In genomic region chr11:116671845-116672434, GRCm38 (mm10) we compare ENCODE assay signal across 8 mouse cellular contexts. TPM values are rescaled to one million over a fixed set of nuclear protein-coding genes. Genes with fewer than 3 reads are reported as not detected.
DNase-seq lines count a peak whose midpoint lies in the region; ATAC-seq lines count a peak whose summit lies in the region.

No protein-coding gene starts in this region.

- H3K9ac ChIP-seq in limb, embryonic 12.5 days (replicated peaks): peak overlapping the region; percentile 92
- H3K9ac ChIP-seq in stomach, embryonic 14.5 days (replicated peaks; ENCODE audit: low read depth, low read length): peak overlapping the region; percentile 92

- H3K4me2 ChIP-seq in limb, embryonic 12.5 days: peak overlapping the region; percentile 67
- peak overlapping the region; percentile 76 for H3K4me2 ChIP-seq in stomach, embryonic 14.5 days (replicated peaks; ENCODE audit: low read depth, low read length)

- under 1% methylated on average over 24 of the region's 24 CpGs for WGBS in limb, embryonic 12.5 days
- 0% methylated on average over 24 of the region's 24 CpGs for WGBS in stomach, embryonic 14.5 days

- H3K36me3 ChIP-seq in limb, embryonic 12.5 days: peaks cover 44% of the 10 kb centered on the region
- peaks cover 40% of the 10 kb centered on the region for H3K36me3 ChIP-seq in stomach, embryonic 14.5 days (ENCODE audit: control insufficient read depth, insufficient read depth, low read length)

- H3K27me3 ChIP-seq in limb, embryonic 12.5 days: no peaks in the 10 kb centered on the region; the same call in 1 of the 2 replicates
- no peaks in the 10 kb centered on the region for H3K27me3 ChIP-seq in stomach, embryonic 14.5 days (ENCODE audit: control insufficient read depth, insufficient read depth, low read length)

- H3K9me3 ChIP-seq in limb, embryonic 12.5 days: no peaks in the 10 kb centered on the region
- no peaks in the 10 kb centered on the region for H3K9me3 ChIP-seq in stomach, embryonic 14.5 days (ENCODE audit: control insufficient read depth, low read depth, low read length)

- peak; percentile 46 for DNase-seq in cerebellum, adult 9-10 months
- no peak for DNase-seq in cerebellum, postnatal 25 days
- peak; percentile 25 for DNase-seq in thymus, postnatal 14 days
- no peak for DNase-seq in thymus, postnatal 25 days
- DNase-seq in spleen, postnatal 4 days (ENCODE audit: low spot score in 2 of 2): no peak
- no peak for DNase-seq in frontal cortex, adult 2 months (ENCODE audit: extremely low spot score in 1 of 2, low spot score in 1 of 2)

- peak overlapping the region; percentile 50; the same call in 1 of the 2 replicates for H3K27ac ChIP-seq in limb, embryonic 12.5 days
- H3K27ac ChIP-seq in stomach, embryonic 14.5 days (ENCODE audit: low read length): peak overlapping the region; percentile 78

- H3K4me3 ChIP-seq in limb, embryonic 12.5 days (replicated peaks): peak overlapping the region; percentile 79
- peak overlapping the region; percentile 94 for H3K4me3 ChIP-seq in stomach, embryonic 14.5 days (ENCODE audit: low read depth, low read length)

- peak; percentile 9; the same call in 1 of the 2 replicates for ATAC-seq in limb, embryonic 12.5 days (ENCODE audit: insufficient number of reproducible peaks, insufficient read depth, low FRiP score, low TSS enrichment, low read depth)
- no peak for ATAC-seq in stomach, embryonic 14.5 days (ENCODE audit: insufficient number of reproducible peaks, insufficient read depth, low FRiP score, low read depth)

- peaks cover 50% of the 10 kb centered on the region for H3K4me1 ChIP-seq in limb, embryonic 12.5 days (replicated peaks)
- H3K4me1 ChIP-seq in stomach, embryonic 14.5 days (ENCODE audit: control insufficient read depth, insufficient read depth, low read length): peaks cover 9% of the 10 kb centered on the region

RNA-seq across cellular contexts. Expression of gene Cygb, which starts 17.8 kb away (rescaled TPM):
- 3.1 and 3.6 TPM in 2 replicates for polyA plus RNA-seq in limb, embryonic 12.5 days (2016; fragmentation: Nextera tagmentation; extraction: Ambion mirVana)
- polyA plus RNA-seq in stomach, embryonic 14.5 days (2014; fragmentation: Nextera tagmentation; extraction: Ambion mirVana): 19.9 and 20.8 TPM in 2 replicates
- 55.3 and 57.6 TPM in 2 replicates for polyA plus RNA-seq in frontal cortex, adult 2 months (2012; rRNA removed)

RNA-seq across cellular contexts. Expression of gene Prcd, which starts 18.6 kb away (rescaled TPM):
- 0.45 and 0.63 TPM in 2 replicates for polyA plus RNA-seq in limb, embryonic 12.5 days (2016; fragmentation: Nextera tagmentation; extraction: Ambion mirVana)
- polyA plus RNA-seq in stomach, embryonic 14.5 days (2014; fragmentation: Nextera tagmentation; extraction: Ambion mirVana): 1.2 and 1.7 TPM in 2 replicates
- polyA plus RNA-seq in frontal cortex, adult 2 months (2012; rRNA removed): 5.7 and 6.4 TPM in 2 replicates

RNA-seq across cellular contexts. Expression of gene Rhbdf2, which starts 45.1 kb away (rescaled TPM):
- 4.1 and 5.1 TPM in 2 replicates for polyA plus RNA-seq in limb, embryonic 12.5 days (2016; fragmentation: Nextera tagmentation; extraction: Ambion mirVana)
- polyA plus RNA-seq in stomach, embryonic 14.5 days (2014; fragmentation: Nextera tagmentation; extraction: Ambion mirVana): 4.5 and 6.2 TPM in 2 replicates
- 1.8 and 2.0 TPM in 2 replicates for polyA plus RNA-seq in frontal cortex, adult 2 months (2012; rRNA removed)

Comparison
In these comparisons a context has a peak if more than half of its experiments do, and no peak if none do; other contexts are left out.
1. DNase-seq: peak in cerebellum, adult 9-10 months (single experiment) and thymus, postnatal 14 days (single experiment); none in cerebellum, postnatal 25 days (0 of 2), thymus, postnatal 25 days (single experiment), spleen, postnatal 4 days (0 of 2) and frontal cortex, adult 2 months (0 of 2).